Mouse (Mus musculus): Measurements from ENCODE around the gene Cnpy3. TPM values are rescaled to one million over a fixed set of nuclear protein-coding genes. Genes with fewer than 3 reads are reported as not detected.

Gene Cnpy3
- polyA plus RNA-seq, 1 experiment from 2014 or later, result 59.9 TPM

DNA sequence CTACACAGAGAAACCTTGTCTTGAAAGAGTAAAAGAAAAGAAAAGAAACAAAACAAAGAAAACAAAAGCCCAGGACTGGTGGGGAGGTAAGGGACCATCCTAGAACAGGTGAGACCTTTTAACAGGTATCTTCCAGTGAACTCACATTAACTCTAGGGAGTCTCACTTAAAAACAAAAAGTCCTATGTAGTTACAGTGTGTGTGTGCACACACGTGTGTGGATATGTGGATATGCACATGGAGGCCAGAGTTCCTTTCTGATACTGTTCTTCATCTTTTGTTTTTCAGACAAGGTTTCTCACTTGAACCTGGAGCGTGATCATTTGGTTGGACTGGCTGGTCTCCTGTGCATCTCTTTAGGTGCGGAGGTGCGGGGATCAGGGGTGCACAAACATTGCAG is 1.4 kb downstream of the Cnpy3 start:
- Histone ChIP-seq H3K4me2 (ENCODE audit: low read length) (peak overlapping the region; percentile 81), H3K36me3 (ENCODE audit: insufficient read depth, low read length) (0 out of 2 replicates have a peak, but pooled peaks cover 10% of the 10 kb centered on the region), H3K9ac (ENCODE audit: low read depth, low read length) (peak overlapping the region; percentile 78), H3K4me3 (replicated peaks; ENCODE audit: low read depth, low read length) (0 out of 2 replicates have a peak overlapping the region, but pooled peaks have one; percentile 76), H3K9me3 (replicated peaks; ENCODE audit: low read length) (no peaks in the 10 kb centered on the region), H3K27ac (no peak overlapping the region), H3K27me3 (ENCODE audit: insufficient read depth, low read length) (no peaks in the 10 kb centered on the region), H3K4me1 (replicated peaks; ENCODE audit: insufficient read depth, low read length) (peaks cover 10% of the 10 kb centered on the region; the same call in 1 of the 2 replicates)
- no peak for TF ChIP-seq CTCF (IDR thresholded peaks at IDR 0.05; ENCODE audit: low read depth)
- DNase-seq (ENCODE audit: low spot score), result no peak
- no peak for ATAC-seq (replicated peaks; ENCODE audit: low FRiP score, low read depth)
- 87% methylated on average over 4 of the region's 4 CpGs for WGBS

DNA sequence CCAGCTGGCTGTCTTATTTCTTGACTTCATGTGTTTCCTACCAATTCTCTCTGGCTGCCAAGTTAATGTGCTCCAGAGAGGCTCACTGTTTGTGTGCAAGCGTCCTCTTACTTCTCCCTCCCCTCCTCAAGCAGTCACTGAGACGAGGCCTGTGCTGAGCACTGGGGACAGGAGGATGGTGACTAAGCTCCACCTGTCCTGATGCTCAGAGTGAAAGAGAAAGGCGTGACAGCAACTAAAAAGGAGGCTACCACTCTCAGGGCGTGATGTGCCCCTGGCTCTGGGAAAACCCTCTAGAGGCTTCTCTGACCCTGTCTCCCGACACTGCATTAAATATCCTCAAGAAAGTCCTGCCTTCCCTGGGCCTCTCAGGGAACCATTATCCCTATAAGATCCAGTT is 2.7 kb downstream of the Cnpy3 start:
- no peak overlapping the region for H3K27ac ChIP-seq
- H3K4me3 ChIP-seq (replicated peaks; ENCODE audit: low read depth, low read length), result no peak overlapping the region
- ATAC-seq (replicated peaks; ENCODE audit: low FRiP score, low read depth) (no peak), DNase-seq (ENCODE audit: low spot score) (no peak)
- no peak overlapping the region for H3K9ac ChIP-seq (ENCODE audit: low read depth, low read length)
- H3K27me3 ChIP-seq (ENCODE audit: insufficient read depth, low read length), result no peaks in the 10 kb centered on the region
- H3K4me2 ChIP-seq (ENCODE audit: low read length), result no peak overlapping the region
- peaks cover 10% of the 10 kb centered on the region; the same call in 1 of the 2 replicates for H3K4me1 ChIP-seq (replicated peaks; ENCODE audit: insufficient read depth, low read length)
- H3K9me3 ChIP-seq (replicated peaks; ENCODE audit: low read length), result no peaks in the 10 kb centered on the region
- peaks cover 15% of the 10 kb centered on the region; the same call in 1 of the 2 replicates for H3K36me3 ChIP-seq (ENCODE audit: insufficient read depth, low read length)
- WGBS, result 89% methylated on average over 5 of the region's 5 CpGs
- TF ChIP-seq CTCF (IDR thresholded peaks at IDR 0.05; ENCODE audit: low read depth), result no peak

DNA sequence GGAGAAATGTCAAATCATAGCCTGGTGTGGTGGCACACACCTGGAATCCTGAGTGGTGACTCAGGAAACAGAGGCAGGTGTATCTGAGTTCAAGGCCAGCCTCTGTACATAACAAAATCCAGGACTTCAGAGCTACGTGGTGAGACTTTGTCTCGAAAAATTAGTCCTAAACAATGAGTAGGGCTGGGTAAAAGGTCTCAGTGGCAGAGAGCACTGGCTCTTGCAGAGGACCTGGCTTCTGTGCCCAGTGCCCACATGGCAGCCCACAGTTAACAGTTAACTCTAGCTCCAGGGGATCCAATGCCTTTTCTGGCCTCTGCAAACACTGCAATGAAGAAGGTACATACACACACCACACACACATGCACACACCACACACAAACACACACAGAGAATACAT is 4.2 kb downstream of the Cnpy3 start:
- Histone ChIP-seq H3K9me3 (replicated peaks; ENCODE audit: low read length) (no peaks in the 10 kb centered on the region), H3K27ac (no peak overlapping the region), H3K27me3 (ENCODE audit: insufficient read depth, low read length) (no peaks in the 10 kb centered on the region), H3K4me2 (ENCODE audit: low read length) (no peak overlapping the region), H3K9ac (ENCODE audit: low read depth, low read length) (no peak overlapping the region), H3K36me3 (ENCODE audit: insufficient read depth, low read length) (peaks cover 30% of the 10 kb centered on the region), H3K4me1 (replicated peaks; ENCODE audit: insufficient read depth, low read length) (peaks cover 10% of the 10 kb centered on the region; the same call in 1 of the 2 replicates), H3K4me3 (replicated peaks; ENCODE audit: low read depth, low read length) (no peak overlapping the region)
- 82% methylated on average over 2 of the region's 2 CpGs for WGBS
- DNase-seq (ENCODE audit: low spot score) (no peak), ATAC-seq (replicated peaks; ENCODE audit: low FRiP score, low read depth) (no peak)
- no peak for TF ChIP-seq CTCF (IDR thresholded peaks at IDR 0.05; ENCODE audit: low read depth)

DNA sequence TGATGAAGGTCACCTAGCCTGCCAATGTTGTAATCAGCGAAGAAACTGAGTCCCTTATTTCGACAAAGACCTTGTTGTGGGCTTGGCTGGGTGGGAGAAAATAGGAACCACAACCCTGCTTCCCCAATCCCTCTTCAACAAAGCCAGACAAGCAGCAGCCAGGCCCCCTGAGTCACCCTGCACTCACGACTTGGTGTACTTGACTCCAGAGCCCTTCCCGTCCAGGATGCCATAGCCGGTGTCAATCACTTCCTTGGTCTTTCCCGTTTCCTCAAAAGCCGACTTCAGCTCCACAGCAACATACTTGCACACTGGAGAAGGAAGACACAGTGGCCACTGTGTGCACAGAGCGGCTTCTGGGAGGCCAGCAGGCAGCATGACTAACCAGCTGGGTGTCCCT is 4.8 kb downstream of the Cnpy3 start:
- H3K36me3 ChIP-seq (ENCODE audit: insufficient read depth, low read length), result peaks cover 31% of the 10 kb centered on the region
- H3K9ac ChIP-seq (ENCODE audit: low read depth, low read length), result no peak overlapping the region
- 81% methylated on average over 8 of the region's 8 CpGs for WGBS
- no peak overlapping the region for H3K27ac ChIP-seq
- H3K9me3 ChIP-seq (replicated peaks; ENCODE audit: low read length), result no peaks in the 10 kb centered on the region
- H3K27me3 ChIP-seq (ENCODE audit: insufficient read depth, low read length), result no peaks in the 10 kb centered on the region
- H3K4me3 ChIP-seq (replicated peaks; ENCODE audit: low read depth, low read length), result no peak overlapping the region
- H3K4me2 ChIP-seq (ENCODE audit: low read length), result no peak overlapping the region
- DNase-seq (ENCODE audit: low spot score) (no peak), ATAC-seq (replicated peaks; ENCODE audit: low FRiP score, low read depth) (no peak)
- H3K4me1 ChIP-seq (replicated peaks; ENCODE audit: insufficient read depth, low read length), result peaks cover 10% of the 10 kb centered on the region; the same call in 1 of the 2 replicates
- TF ChIP-seq CTCF (IDR thresholded peaks at IDR 0.05; ENCODE audit: low read depth), result no peak

DNA sequence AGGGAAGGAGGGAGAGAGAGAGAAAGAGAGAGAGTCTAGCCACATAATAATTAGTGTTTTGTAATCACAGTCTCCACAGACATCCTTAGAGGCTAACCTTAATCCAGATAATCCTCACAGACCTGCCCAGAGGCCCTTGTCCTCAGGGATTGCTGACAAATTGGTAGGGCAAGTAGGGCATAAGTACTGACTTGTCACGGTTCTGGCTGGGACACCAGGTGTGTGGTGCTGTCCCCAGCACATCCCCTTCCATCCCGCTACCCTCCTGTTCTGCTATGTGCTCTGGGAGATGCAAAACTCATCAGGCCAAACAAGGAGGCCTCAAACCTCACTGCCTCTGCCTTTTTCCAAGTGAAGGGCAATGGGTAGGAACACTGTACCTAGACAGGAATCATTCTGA is 6.5 kb downstream of the Cnpy3 start:
- Histone ChIP-seq H3K4me1 (replicated peaks; ENCODE audit: insufficient read depth, low read length) (no peaks in the 10 kb centered on the region; the same call in 1 of the 2 replicates), H3K9me3 (replicated peaks; ENCODE audit: low read length) (no peaks in the 10 kb centered on the region), H3K27ac (no peak overlapping the region), H3K4me2 (ENCODE audit: low read length) (no peak overlapping the region), H3K36me3 (ENCODE audit: insufficient read depth, low read length) (peaks cover 31% of the 10 kb centered on the region), H3K4me3 (replicated peaks; ENCODE audit: low read depth, low read length) (no peak overlapping the region), H3K9ac (ENCODE audit: low read depth, low read length) (no peak overlapping the region), H3K27me3 (ENCODE audit: insufficient read depth, low read length) (no peaks in the 10 kb centered on the region)
- ATAC-seq (replicated peaks; ENCODE audit: low FRiP score, low read depth) (no peak), DNase-seq (ENCODE audit: low spot score) (no peak)
- no peak for TF ChIP-seq CTCF (IDR thresholded peaks at IDR 0.05; ENCODE audit: low read depth)
- WGBS, result 89% methylated on average over 2 of the region's 2 CpGs

DNA sequence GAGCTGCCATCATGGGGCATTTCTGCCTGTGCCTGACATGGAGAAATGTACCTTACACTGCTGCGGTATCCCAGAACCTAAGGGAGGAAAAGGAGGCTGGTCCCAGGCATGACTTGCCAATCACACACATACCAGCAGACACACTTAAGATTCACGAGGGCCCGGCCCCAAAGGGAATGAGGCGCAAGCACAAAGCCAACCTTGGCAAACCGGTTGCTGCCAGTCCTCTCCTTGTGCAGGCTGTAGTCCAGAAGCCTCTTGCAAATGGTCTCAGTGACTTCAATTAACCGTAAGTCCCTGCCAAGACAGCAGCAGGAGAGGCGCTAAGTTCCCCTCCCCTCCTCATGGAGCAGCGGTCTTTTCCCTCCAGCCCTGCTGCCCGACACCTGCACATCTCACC is 9.0 kb downstream of the Cnpy3 start:
- TF ChIP-seq CTCF (IDR thresholded peaks at IDR 0.05; ENCODE audit: low read depth), result no peak
- 85% methylated on average over 9 of the region's 9 CpGs for WGBS
- H3K27me3 ChIP-seq (ENCODE audit: insufficient read depth, low read length), result no peaks in the 10 kb centered on the region
- H3K9me3 ChIP-seq (replicated peaks; ENCODE audit: low read length), result no peaks in the 10 kb centered on the region
- no peak for ATAC-seq (replicated peaks; ENCODE audit: low FRiP score, low read depth)
- no peak for DNase-seq (ENCODE audit: low spot score)
- no peak overlapping the region for H3K9ac ChIP-seq (ENCODE audit: low read depth, low read length)
- no peak overlapping the region for H3K27ac ChIP-seq
- peaks cover 31% of the 10 kb centered on the region for H3K36me3 ChIP-seq (ENCODE audit: insufficient read depth, low read length)
- H3K4me3 ChIP-seq (replicated peaks; ENCODE audit: low read depth, low read length), result no peak overlapping the region
- H3K4me2 ChIP-seq (ENCODE audit: low read length), result no peak overlapping the region
- H3K4me1 ChIP-seq (replicated peaks; ENCODE audit: insufficient read depth, low read length), result no peaks in the 10 kb centered on the region

DNA sequence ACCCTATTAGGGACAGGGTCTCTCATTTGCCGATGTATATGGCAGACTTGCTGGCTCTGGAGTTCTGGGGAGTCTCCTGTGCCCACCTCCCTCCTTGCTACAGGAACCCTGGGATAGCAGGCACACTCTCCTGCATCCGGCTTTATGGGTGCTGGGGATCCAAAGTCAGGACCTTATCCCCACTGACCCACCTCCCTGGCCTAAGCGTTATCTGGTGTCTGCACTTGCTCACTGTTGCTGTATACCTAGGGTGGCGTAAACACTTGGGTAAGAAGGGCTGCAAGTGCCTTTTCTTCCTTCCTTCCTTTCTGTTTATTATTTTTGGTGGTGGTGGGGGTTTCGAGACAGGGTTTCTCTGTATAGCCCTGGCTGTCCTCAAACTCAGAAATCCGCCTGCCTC is 10.7 kb downstream of the Cnpy3 start:
- Histone ChIP-seq H3K27me3 (ENCODE audit: insufficient read depth, low read length) (no peaks in the 10 kb centered on the region), H3K9ac (ENCODE audit: low read depth, low read length) (no peak overlapping the region), H3K36me3 (ENCODE audit: insufficient read depth, low read length) (peaks cover 34% of the 10 kb centered on the region), H3K4me3 (replicated peaks; ENCODE audit: low read depth, low read length) (no peak overlapping the region), H3K4me1 (replicated peaks; ENCODE audit: insufficient read depth, low read length) (no peaks in the 10 kb centered on the region), H3K9me3 (replicated peaks; ENCODE audit: low read length) (no peaks in the 10 kb centered on the region), H3K4me2 (ENCODE audit: low read length) (no peak overlapping the region), H3K27ac (no peak overlapping the region)
- 98% methylated on average over 6 of the region's 6 CpGs for WGBS
- ATAC-seq (replicated peaks; ENCODE audit: low FRiP score, low read depth), result no peak
- no peak for TF ChIP-seq CTCF (IDR thresholded peaks at IDR 0.05; ENCODE audit: low read depth)
- no peak for DNase-seq (ENCODE audit: low spot score)

Measured in kidney, postnatal 0 days (tissue).